Mouse (Mus musculus) MN1 (cell line): ENCODE measurements at regions not wholly inside any gene's neighbourhood (a gene's known extent, or its start where the extent isn't known, plus 50 kb on each side); places are given as distances from the start of the nearest gene placed in this dataset.
"Not testable (repeated sequence)": the region's sequence is repeated elsewhere in the genome, so short reads cannot be mapped to it uniquely, and the experiment has no call there.

Experiments used
- DNase-seq: peaks from one replicate; pipeline ENCODE4 v3.0.0-alpha.2; 2016; ENCODE audit warnings: low spot score

DNA sequence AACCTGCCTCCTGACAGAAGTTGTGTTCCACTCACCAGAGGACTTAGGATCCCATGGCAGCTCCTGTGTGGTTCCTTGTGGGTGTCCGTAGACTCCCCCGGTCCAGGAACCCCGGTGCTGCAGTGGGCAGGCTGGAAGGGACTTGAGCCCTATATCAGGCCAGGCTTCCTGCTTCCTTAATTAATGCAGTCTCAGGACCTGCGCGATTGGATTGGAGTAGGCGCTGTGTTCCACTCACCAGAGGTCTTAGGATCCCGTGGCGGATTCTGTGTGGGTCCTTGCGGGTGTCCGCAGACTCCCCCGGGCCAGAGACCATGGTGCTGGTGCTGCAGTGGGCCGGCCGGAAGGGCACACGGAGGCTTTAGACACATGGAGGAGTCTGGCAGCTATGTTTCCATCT, 288.7 kb downstream of the Fut8 start:
- DNase-seq, result not testable (repeated sequence)

DNA sequence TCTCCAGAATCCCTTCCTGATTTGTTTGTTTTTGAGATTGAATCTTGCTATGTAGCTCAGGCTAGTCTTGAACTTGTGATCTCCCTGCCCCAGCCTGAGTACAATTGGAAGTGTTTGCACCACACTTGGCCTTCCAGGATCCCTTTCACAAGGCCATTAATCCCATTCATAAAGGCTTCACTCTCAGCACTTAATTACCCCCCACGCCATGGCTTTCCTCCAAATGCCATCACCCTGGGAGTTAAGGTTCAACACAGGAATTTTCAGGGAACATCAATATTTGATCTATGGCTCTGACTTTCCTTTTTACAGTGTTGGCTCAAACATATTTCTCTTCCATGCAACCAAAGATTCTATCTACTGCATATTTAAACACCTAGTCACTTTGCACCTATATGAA, 289.6 kb downstream of the Fut8 start:
- DNase-seq, result no peak

DNA sequence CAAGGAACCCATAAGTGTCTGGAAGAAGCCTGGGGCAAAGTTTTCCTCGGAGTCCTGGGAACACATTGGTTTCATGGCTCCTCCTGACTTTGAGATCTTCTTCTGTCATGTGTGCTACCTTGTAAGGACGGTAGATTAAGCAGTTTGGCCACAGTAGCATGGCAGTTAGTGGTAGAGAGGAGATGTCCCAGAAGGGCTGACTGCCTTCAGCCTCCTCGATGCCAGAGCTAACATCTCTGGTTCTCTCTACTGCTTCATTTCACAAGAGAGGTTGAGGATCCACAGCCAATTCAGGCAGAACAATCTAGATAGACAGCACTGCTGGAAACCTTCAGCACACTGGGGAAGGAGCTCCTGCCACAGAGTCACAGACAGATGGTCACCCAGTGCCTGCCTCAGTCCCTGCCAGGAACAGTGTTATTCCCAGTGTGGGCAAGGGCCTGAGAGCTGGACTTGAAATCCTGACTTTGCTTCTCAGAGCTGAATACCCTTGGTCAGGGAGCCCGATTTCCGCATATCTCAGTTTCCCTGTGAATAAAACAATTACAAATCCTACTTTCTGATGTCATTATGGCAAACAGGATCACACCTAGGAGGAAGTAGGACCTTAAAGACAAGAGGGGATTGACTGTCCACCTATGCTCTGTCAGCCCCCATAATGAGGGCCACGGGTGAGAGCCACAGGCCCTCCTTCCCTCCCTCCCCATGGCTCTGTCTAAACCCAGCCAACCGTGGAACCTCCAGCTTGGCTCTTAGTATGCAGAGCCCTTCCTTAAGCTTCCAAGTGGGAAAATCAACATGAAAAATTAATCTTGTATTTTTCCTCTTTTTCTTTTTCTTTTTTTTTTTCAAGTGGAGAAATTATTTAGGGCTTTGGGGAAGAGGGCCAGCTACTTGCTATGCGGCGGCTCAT, 290.3 kb downstream of the Fut8 start:
- DNase-seq, result no peak

DNA sequence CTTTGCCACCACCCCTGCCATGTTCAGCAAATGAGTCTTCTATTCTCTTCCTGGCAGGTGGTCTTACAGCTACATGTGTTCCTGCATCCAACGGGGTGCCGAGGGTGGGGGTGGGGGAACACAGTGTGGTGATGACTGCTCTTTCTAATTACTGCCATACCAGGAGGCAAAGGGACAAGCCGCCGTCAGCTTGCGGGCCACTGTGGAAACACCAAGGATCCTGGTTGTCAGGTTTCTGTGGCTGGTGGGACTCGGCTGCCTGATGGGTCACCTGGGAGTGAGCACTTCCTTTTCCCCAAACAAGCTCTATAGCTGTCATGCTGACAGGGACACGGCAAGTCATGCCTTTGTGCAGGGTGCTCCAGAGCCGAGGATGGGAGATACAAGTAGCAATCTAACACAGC, 290.9 kb downstream of the Fut8 start:
- no peak for DNase-seq

DNA sequence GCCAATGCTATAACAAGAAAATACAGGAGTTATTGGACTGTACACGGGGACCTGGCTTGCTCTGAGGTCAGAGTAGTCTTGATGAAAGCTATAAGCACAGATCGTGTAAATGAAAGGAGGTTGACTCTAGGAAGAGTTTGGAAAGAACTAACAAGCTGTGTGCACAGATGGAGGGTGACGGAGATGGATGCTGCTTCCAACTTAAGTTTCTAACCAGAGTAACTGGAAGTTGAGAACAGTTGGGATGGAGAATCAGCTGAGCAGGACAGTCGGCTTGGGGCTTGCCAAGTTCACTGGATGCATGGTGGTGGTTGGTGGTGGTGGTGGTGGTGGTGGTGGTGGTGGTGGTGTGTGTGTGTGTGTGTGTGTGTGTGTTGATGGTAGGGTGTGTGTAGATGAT, 291.5 kb downstream of the Fut8 start:
- no peak for DNase-seq

DNA sequence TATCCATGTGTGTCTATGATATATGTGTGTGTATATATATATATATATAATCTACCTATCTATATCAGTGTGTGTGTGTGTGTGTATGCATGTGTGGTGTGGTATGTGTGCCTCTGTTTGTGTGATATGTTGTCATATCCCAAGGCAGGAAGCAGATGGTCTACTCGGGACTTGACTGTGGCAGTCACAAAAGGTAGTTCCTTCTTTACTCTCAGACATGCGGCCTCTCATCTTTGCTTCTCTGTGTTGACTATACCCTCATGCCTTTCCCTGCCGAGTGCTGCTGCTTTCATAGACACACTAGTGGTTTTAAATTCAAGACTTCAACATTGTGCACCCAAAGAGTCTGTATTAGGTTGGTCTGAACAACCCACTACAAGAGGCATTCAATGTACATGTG, 292.0 kb downstream of the Fut8 start:
- DNase-seq, result no peak

DNA sequence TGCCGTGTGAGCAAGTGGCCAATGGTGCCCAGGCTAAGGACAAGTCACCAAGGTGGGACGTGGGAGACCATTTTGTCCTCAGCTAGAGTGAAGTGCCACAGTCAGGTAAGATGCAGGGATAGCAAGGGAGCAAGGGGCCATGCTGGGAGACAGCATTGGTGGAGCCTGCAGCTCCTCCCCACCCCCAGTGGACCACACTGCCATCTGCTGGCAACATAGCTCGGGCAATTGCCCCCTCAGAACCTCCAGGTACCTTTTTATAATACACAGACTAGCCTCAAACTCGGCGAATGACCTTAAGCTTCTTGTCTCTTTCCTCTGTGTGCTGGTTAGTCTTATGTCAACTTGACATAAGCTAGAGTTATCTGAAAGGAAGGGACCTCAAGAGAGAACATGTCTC, 293.4 kb downstream of the Fut8 start:
- DNase-seq, result no peak

DNA sequence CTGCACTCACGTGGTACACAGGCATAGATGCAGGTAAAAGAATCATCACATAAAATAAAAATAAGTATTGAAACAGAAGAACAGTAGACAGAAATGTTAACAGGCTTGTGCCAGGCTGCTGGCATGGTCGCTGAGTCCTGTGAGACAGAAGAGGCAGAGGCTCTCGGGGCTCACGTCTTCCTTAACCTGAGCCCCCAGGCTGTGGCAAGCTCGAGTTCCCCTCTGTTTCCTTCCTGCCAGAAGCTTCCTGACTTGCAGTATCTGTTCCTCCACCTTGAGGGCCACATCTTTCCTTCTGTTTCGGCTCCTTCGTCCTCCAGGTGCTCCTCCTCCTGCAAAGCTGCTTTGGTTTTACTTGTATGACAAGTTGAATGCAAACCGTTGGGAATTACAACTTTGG, 294.6 kb downstream of the Fut8 start:
- no peak for DNase-seq

DNA sequence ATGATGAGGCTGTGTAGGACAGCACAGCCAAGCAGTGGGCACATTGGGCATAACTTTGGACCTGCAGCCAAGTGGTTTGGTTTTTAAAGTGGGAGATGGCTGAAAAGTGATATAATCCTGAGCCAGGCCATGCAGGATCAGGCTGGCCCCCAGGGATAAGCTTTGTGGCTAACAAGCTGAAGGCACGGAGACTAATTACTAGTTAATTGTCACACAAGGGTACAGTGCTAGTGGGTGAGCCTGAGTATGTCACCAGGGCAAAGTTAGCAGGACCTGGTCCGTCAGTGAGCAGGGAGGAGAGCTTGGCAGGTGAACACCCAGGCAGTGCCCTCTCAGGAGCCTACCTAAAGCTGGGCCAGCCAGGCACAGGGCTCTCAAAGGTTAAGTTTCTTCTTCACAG, 295.7 kb downstream of the Fut8 start:
- DNase-seq, result no peak

DNA sequence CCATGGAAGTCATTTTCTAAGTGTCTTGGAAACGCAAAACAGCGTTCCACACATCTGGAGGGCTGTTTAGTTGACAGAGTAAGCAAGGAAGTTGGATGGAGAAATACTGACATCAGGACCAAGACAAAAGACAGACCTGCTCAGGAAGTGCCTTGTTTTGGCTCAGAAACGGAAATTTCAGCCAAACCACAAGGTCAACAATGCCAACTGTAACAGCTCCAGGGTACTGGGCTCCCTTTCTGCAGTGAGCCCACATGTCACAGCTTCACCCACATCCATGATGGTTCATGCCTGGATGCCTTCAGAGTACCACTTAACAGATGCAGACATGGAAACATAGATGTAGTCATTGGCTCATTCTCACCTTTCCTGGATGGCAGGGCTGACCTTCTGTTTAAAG, 296.2 kb downstream of the Fut8 start:
- DNase-seq, result peak; percentile 14

DNA sequence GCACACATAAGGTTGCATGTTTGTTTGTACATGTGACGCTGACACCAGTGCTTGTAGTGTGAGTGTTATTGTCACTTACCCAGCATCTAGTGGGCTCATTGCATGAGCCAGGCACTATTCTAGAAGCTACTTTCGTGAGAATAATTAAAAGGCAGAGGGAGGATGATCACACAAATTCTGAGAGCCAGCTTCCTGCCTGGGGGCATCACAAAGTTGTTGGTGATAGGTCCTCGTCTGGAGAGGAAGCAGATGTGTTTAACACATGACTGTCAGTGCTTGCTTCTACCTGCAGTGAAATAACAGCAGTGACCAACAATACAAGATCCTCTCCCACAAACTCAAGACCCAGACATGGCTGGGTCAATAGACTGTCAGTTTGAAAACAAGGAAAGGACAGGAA, 297.2 kb downstream of the Fut8 start:
- no peak for DNase-seq

DNA sequence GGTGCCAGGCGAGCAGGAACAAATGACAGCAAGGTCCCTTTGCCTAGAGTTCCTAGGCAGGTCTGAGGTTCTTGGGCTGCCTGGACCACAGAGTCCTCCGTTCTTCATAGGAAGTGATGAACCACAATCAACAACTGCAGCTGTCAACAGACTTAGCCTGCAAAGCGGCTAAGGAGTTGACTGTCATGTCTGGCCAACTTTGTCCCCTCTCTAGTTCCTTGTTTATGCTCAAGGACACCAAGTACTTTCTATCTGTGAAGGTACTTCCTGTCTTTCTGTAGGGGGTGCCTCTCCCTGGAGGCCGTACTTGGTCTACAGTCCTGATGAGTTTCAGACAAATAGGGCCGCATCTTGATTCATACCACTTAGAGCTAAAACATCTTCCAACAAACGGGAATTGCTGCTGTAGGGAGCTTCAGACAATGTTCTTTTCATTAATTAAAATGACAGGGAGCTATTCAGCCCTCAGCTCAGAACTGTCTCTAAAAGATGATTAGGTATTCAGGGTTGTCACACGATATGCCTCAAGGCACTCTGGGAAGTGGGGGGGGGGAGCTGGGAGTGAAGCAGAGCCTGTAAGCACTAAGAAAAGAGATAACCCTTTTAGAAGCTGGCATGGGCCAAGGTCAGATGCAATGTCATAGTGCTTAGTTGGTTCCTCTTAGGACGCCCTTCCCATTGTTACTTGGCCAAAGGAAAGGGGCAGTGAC, 299.4 kb downstream of the Fut8 start:
- DNase-seq, result no peak

DNA sequence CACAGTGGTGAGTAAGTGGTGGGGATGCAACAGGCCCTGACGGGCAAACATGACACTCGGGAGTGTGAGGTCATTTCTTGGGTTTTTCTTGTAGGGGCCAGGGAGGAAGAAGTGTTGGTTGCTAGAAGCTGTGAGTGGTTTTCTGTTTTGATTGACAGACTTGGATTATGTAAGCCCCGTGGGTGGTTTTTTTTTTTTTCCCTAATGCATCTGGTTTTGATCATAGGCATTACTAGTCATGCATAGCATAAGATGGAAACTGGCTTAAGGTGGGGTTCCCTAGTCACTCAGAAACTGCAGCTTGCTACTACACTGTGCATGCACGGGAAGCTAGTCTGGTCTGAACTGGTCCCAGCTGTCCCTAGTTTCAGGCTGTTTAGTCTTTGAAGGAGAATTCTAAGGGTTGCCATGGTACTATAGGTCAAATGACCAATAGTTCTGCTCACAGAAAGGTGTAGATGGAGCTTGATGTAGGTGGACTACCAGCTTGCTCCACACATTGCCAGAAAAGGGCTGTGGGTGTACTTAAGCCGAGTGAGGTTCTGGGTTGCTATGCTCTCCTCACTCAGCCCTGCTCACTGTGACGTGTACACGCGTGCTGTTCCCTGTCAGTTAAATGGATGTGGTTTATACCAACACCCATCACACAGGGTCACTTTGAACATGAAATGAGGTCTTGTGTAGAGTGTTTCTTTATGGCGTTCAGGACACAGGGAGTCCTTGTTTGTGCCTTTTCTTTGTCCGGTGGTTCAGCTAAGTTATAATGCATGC, 301.9 kb downstream of the Fut8 start:
- no peak for DNase-seq

DNA sequence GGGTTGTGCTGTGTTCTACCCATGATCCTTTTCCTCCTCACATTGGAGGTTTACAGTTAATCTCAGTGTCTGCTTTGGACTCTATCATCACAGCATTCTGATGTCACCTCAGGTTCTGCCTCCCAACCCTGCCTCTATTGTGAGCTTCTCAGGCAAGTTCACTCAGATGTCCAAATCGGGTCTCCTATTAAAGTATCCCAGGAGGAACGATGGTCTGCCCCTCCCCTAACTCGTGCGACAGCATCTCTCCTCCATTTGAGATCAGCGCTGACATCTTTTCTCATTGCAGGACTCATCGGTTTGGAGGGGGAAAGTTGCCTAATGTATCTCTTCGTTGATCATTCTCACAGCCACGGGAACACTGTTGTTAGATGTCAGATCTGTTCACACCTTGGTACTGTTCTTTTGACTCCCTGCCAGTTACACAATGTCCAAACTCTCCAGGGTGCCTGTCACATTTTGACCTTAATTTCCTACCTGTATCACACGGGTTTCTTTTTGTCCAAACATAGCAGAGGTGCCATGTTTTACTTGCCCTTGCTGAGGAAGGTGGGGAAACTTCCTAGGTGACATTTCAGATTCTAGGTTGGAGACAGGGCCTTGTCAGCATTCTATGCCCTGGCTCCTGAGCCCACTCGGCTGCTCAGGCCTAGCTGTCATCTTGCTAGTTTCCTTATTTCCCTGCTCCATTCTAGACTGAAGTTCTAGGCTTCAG, 303.3 kb downstream of the Fut8 start:
- no peak for DNase-seq

DNA sequence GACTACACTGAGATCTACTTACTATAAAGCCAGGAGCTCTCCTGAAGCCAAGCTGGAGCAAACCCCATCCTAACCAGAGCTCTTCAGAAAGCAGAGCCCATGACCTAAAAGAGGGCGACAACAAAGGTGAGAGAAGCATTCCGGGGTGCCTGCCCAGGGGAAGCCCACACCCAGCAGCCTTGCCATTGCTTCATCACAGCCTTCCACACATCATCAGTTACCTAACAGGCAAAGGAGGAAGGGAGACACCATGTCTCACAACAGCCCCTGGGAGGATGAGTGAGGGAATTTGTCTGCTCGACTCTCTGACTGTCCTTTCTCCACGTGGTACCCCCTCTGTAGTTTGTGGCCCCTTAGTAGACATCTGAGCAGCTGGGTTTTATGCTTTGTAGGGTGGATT, 303.9 kb downstream of the Fut8 start:
- no peak for DNase-seq

DNA sequence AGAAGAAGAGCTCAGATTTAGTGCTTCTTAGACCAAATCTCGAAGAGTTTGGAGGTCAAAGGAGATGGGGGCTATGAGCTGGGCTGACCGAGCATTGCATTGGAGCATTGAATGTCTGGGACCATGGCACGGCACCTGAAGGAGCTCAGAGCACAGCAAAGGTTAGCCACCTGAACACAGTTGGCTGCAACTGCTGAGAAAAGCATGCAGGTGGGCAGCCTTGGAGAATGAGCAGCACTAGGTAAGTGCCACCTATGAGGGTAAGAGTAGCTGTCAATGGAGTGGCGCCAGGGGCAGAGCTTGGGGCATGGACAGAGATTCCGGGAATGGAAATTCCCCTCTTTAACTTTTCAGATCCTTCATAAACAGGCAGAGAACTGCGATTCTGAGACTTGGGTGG, 305.7 kb downstream of the Fut8 start:
- no peak for DNase-seq

DNA sequence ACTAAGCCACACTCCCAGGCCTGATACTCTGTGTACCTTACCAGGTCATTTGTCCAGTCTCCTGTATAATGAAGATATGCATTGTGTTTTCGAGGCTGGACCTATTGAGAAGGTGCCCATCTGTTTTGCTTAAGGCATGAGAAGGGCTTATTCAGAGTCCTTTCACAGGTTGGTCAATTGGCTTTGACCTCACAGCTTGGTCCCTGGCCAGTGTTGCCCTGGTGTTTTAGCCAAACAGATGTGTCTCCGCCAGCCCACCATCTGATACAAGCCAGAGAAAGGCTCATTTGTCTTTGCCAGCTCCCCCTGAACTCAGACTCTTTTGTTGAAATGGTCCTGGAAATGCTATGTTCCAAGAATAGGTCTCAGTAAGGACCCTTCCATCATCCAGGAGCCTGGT, 308.2 kb downstream of the Fut8 start:
- DNase-seq, result no peak

DNA sequence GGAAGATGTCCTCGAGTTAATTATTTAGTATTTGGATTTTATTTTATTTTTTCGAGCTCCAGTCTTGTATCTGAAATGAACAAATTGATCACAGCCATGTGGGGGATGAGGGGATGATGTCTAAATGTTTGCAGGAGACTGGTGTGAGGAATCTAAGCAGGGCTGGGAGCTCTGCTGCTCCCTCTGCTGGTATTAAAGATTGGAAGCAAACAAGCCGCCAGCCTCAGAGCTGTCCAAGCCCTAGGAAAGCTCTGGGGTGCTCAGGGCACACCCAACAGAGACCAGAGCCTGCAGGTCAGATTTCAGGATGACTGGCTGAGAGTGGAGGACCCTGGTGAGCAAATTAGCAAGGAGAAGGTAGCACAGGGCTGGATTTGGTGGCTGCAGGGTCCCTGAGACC, 330.4 kb downstream of the Fut8 start:
- peak; percentile 64 for DNase-seq

DNA sequence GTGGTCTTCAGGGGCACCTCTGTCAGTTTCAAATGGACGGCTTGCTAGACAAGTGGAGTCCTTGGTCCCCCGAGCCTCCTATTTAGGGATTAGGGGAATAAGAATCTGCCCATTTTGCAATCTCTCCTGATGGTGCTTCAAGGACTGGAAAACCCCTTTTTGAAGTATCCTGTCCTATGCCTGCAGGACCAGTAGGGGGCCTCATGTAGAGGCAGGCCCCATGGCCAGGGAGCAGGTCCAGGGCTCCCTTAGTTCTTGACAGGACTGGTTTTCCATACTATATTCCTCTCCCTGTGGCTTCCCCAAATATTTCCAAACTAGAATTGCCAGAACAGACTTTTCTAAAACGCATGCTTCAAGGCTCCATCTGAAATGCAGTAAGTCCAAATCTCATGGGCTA, 332.6 kb downstream of the Fut8 start:
- no peak for DNase-seq

DNA sequence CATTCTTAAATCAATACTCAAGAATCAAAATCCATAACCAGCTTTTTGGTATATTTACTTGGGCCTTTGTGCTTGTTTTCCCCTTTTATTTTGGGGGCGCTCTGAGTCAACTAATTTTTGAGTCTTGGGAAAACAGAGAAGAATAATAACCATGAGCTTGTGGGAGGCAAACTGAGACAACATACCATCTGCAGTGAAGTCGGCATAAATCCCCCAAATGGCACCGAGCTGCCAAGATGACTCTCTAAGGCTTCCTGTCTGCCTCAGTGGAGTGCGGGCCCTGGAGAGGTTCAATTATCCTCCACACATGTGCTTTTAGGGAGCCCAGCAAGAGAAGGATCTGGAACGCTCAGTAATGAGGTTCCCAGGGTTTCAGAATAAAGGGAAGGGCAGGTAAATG, 333.1 kb downstream of the Fut8 start:
- DNase-seq, result no peak

DNA sequence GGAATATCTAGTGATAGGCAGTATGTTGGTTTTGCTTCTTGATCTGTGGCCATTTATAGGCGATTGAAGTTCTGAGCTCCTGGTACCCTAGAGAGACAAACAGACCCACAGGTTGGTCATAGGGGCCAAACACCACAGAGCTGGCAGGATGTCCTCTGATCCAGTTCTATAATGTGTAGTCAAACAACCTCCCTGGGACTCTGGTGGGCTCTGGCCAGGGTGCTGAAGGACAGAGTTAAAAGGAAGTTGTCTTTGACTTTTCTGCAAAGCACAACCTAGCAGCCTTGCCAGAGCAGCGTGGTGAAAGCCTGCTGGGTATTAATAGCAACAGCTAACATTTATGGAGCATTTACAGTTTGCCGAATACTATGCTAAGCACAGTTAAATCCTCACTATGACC, 337.1 kb downstream of the Fut8 start:
- DNase-seq, result no peak

DNA sequence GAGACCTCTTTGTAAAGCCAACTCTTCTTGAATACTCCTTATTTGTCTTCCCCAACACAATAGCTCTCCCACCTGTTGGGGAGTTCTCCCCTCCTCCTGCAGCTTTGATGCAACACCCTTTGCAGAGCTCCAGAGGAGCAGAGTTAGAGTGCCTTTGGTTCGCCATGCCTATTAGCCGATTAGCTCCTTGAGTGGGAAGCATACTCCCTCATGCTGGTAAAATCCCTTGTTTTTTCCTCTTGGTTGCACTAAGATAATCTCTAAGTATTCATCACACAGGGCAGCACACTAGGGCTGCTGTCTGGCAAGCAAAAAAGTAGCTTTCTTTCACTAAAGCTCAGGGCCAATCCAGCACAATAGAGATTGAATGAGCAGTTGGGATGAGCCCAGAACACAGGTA, 350.4 kb downstream of the Fut8 start:
- no peak for DNase-seq
